Mouse (Mus musculus) myocyte (in vitro differentiated cells): ENCODE data around the gene Terb1. TPM values are rescaled to one million over a fixed set of nuclear protein-coding genes. Genes with fewer than 3 reads are reported as not detected.

Source experiments
- H3K27me3 ChIP-seq: one replicate; pipeline ENCODE4 v1.6.1; 2011; ENCODE audit not compliant: control insufficient read depth, insufficient read depth, insufficient read length
- H3K36me3 ChIP-seq: one replicate; pipeline ENCODE4 v1.6.1; 2011; ENCODE audit not compliant: control insufficient read depth, insufficient read depth
- H3K4me2 ChIP-seq: one replicate; pipeline ENCODE4 v1.6.1; 2011; ENCODE audit warnings: low read depth, control low read depth
- H3K4me3 ChIP-seq: one replicate; pipeline ENCODE4 v1.5.1; 2011; ENCODE audit warnings: mild to moderate bottlenecking, control low read depth, moderate library complexity
- H3K79me2 ChIP-seq: one replicate; pipeline ENCODE4 v1.6.1; 2011; ENCODE audit not compliant: control insufficient read depth, insufficient read depth
- H3ac ChIP-seq: one replicate; pipeline ENCODE4 v1.6.1; 2011; ENCODE audit not compliant: control insufficient read depth, insufficient read length
- CEBPB ChIP-seq: IDR thresholded peaks from 2 replicates; pipeline ENCODE4 v1.6.1; 2011; ENCODE audit warnings: mild to moderate bottlenecking, moderate library complexity; ENCODE audit not compliant: poor library complexity, insufficient read depth, severe bottlenecking
- E2F4 ChIP-seq: IDR thresholded peaks from one replicate; pipeline ENCODE4 v1.6.1; 2011; ENCODE audit warnings: mild to moderate bottlenecking, control low read depth, moderate library complexity; ENCODE audit not compliant: insufficient read depth
- MAX ChIP-seq: IDR thresholded peaks from one replicate; pipeline ENCODE4 v1.6.1; 2011; ENCODE audit warnings: low read depth, mild to moderate bottlenecking, control low read depth
- MYOD1 ChIP-seq, 3 experiments: IDR thresholded peaks; one replicate each; pipeline ENCODE4 v1.6.1; 2011; ENCODE audit warnings: control low read depth in 2 of 3, low read depth in 2 of 3, mild to moderate bottlenecking in 2 of 3, moderate library complexity in 1 of 3; ENCODE audit not compliant: insufficient read length in 2 of 3, control insufficient read depth in 1 of 3
- MYOG ChIP-seq, 3 experiments: IDR thresholded peaks; one replicate each; pipeline ENCODE4 v1.6.1; 2011; ENCODE audit warnings: control low read depth in 2 of 3, low read depth in 2 of 3, mild to moderate bottlenecking in 2 of 3; ENCODE audit not compliant: insufficient read length in 2 of 3, control insufficient read depth in 1 of 3, insufficient read depth in 1 of 3
- POLR2A ChIP-seq: IDR thresholded peaks from one replicate; pipeline ENCODE4 v1.6.1; 2011; ENCODE audit warnings: low read depth, mild to moderate bottlenecking, control low read depth, moderate library complexity; ENCODE audit not compliant: insufficient read length
- POLR2AphosphoS2 ChIP-seq: IDR thresholded peaks from one replicate; pipeline ENCODE4 v1.6.1; 2011; ENCODE audit warnings: low read depth, control low read depth; ENCODE audit not compliant: insufficient read length
- REST ChIP-seq: IDR thresholded peaks from one replicate; pipeline ENCODE4 v1.6.1; 2011; ENCODE audit warnings: mild to moderate bottlenecking, control low read depth, moderate library complexity; ENCODE audit not compliant: insufficient read depth, insufficient read length
- SRF ChIP-seq: IDR thresholded peaks from one replicate; pipeline ENCODE4 v1.6.1; 2011; ENCODE audit warnings: low read depth; ENCODE audit not compliant: control insufficient read depth, insufficient read length
- TCF12 ChIP-seq: IDR thresholded peaks from one replicate; pipeline ENCODE4 v1.6.1; 2011; ENCODE audit warnings: mild to moderate bottlenecking, control low read depth; ENCODE audit not compliant: poor library complexity, insufficient read depth, severe bottlenecking
- TCF3 ChIP-seq: IDR thresholded peaks from one replicate; pipeline ENCODE4 v1.6.1; 2011; ENCODE audit warnings: low read depth, control low read depth; ENCODE audit not compliant: insufficient read length
- USF1 ChIP-seq: IDR thresholded peaks from one replicate; pipeline ENCODE4 v1.6.1; 2011; ENCODE audit warnings: low read depth, mild to moderate bottlenecking, control low read depth, moderate library complexity
- polyA plus RNA-seq: library from polyadenylated mRNA; unstranded; fragments of >200 nt; fragmentation: generic; extraction: Trizol; gene quantifications from one replicate; pipeline ENCODE4 v1.2.1, GENCODE M21; 2012; ENCODE audit warnings: missing spikeins

The Terb1 gene
- polyA plus RNA-seq, 1 experiment = not detected

DNA sequence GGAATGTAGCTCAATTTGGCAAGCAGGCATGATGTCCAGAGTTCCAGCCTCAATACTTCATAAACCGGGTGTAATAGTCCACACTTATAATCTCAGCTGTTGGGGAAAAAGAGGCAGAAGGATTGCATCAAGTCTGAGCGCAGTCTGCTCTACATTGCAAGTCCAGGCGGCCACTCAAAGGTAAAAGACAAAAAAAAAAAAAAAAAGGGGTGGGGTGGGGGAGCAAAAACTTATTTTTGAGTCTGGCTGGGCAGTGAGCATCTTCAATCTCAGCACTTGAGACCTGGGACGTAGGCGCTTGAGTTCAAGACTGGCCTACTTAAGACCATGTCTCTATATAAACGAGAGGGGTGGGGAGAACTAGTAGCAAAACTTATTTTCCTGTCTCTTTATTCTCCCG is 23.8 kb upstream of the Terb1 start:
- Histone ChIP-seq H3K4me3 (peak overlapping the region; percentile 74), H3K4me2 (peak overlapping the region; percentile 85), H3ac (peak overlapping the region; percentile 50), H3K27me3 (no peaks in the 10 kb centered on the region), H3K36me3 (peaks cover 4% of the 10 kb centered on the region), H3K79me2 (peaks cover 29% of the 10 kb centered on the region)
- TF ChIP-seq MYOG (IDR thresholded peaks at IDR 0.05; ENCODE audit: control insufficient read depth in 1 of 3, insufficient read depth in 1 of 3, insufficient read length in 2 of 3, low read depth in 2 of 3) = no peak
- TF ChIP-seq E2F4 = no peak
- TF ChIP-seq TCF3 = no peak
- TF ChIP-seq MYOD1 (IDR thresholded peaks at IDR 0.05; ENCODE audit: control insufficient read depth in 1 of 3, insufficient read length in 2 of 3, low read depth in 2 of 3) = no peak
- TF ChIP-seq TCF12 = no peak
- TF ChIP-seq POLR2AphosphoS2 = no peak
- TF ChIP-seq SRF = no peak
- no peak for TF ChIP-seq CEBPB
- no peak for TF ChIP-seq POLR2A
- TF ChIP-seq MAX = no peak
- TF ChIP-seq REST = no peak
- no peak for TF ChIP-seq USF1

DNA sequence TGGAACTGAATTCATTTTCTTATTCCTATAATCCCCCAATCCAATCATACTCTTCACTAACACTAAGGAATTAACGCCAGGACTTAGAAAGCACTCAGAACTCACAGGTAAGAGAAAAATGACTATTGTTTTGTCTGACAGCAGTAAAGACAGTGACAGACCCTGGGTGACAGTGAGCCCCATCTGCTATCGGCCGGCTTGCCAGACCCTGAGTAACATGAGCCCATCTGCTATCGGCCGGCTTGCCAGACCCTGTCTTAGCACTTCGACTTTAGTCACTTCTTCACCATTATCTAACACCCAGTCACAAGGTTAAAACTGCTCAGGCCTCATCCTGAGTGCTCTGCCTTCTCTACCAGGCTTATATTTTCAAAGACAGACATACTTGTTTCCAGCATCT is 20.0 kb upstream of the Terb1 start:
- Histone ChIP-seq H3K27me3 (no peaks in the 10 kb centered on the region), H3ac (no peak overlapping the region), H3K4me3 (no peak overlapping the region), H3K4me2 (no peak overlapping the region), H3K36me3 (peaks cover 21% of the 10 kb centered on the region), H3K79me2 (peaks cover 29% of the 10 kb centered on the region)
- TF ChIP-seq MYOG (IDR thresholded peaks at IDR 0.05; ENCODE audit: control insufficient read depth in 1 of 3, insufficient read depth in 1 of 3, insufficient read length in 2 of 3, low read depth in 2 of 3) (no peak), REST (no peak), TCF12 (no peak), POLR2AphosphoS2 (no peak), MYOD1 (IDR thresholded peaks at IDR 0.05; ENCODE audit: control insufficient read depth in 1 of 3, insufficient read length in 2 of 3, low read depth in 2 of 3) (no peak), E2F4 (no peak), MAX (no peak), SRF (no peak), CEBPB (no peak), TCF3 (no peak), USF1 (no peak), POLR2A (no peak)

DNA sequence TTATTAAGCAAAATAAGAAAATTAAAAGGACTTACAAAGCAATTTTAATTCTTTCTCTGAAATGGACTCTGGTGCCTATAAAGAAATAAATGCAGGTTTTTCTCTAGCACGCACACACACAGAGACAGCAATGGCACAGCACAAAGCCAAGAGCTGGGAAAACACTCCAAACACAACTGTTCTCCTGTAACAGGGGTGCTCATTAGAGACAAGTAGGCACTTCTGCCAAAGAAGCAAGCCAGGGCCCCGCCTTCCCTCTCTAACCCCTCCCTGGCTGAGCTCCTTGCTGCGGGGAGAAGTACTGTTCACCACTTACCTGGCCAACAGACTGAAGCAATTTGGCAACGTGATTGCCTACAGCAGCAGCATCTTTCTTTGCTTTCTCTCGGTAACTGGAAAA is 8.2 kb upstream of the Terb1 start:
- no peaks in the 10 kb centered on the region for H3K27me3 ChIP-seq
- no peak overlapping the region for H3ac ChIP-seq
- no peak for TF ChIP-seq REST
- TF ChIP-seq MAX = no peak
- TF ChIP-seq MYOG (IDR thresholded peaks at IDR 0.05; ENCODE audit: control insufficient read depth in 1 of 3, insufficient read depth in 1 of 3, insufficient read length in 2 of 3, low read depth in 2 of 3) = no peak
- TF ChIP-seq MYOD1 (IDR thresholded peaks at IDR 0.05; ENCODE audit: control insufficient read depth in 1 of 3, insufficient read length in 2 of 3, low read depth in 2 of 3) = no peak
- no peak for TF ChIP-seq E2F4
- no peak for TF ChIP-seq SRF
- no peak for TF ChIP-seq TCF12
- no peak for TF ChIP-seq POLR2A
- no peak for TF ChIP-seq CEBPB
- no peak for TF ChIP-seq POLR2AphosphoS2
- no peak for TF ChIP-seq USF1
- TF ChIP-seq TCF3 = no peak
- no peak overlapping the region for H3K4me3 ChIP-seq
- H3K79me2 ChIP-seq = no peaks in the 10 kb centered on the region
- H3K4me2 ChIP-seq = no peak overlapping the region
- peaks cover 49% of the 10 kb centered on the region for H3K36me3 ChIP-seq

DNA sequence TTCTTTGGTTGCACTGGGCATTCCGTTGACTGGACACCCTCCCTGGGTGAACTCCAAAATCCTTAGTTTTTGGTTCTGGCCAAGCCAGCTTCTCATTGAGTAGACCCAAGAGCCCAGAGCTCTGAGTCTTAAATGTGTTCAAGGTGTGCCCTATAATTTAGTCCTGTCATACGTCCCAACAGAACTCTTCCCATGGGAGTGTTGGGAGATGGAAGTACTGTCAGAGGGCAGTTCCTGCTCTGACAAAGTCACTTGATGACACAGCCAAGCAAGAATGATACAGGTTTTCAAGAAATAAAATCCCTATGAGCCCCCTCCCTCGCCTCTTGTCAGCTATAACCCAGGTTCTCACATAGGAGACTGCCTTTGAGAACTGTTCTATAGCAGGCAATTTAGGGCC is 424 bp upstream of the Terb1 start:
- Histone ChIP-seq H3K4me2 (no peak overlapping the region), H3K27me3 (no peaks in the 10 kb centered on the region), H3K36me3 (peaks cover 32% of the 10 kb centered on the region), H3K4me3 (no peak overlapping the region), H3ac (no peak overlapping the region), H3K79me2 (no peaks in the 10 kb centered on the region)
- TF ChIP-seq POLR2A (no peak), TCF12 (no peak), POLR2AphosphoS2 (no peak), MAX (no peak), SRF (no peak), CEBPB (no peak), USF1 (no peak), TCF3 (no peak)

DNA sequence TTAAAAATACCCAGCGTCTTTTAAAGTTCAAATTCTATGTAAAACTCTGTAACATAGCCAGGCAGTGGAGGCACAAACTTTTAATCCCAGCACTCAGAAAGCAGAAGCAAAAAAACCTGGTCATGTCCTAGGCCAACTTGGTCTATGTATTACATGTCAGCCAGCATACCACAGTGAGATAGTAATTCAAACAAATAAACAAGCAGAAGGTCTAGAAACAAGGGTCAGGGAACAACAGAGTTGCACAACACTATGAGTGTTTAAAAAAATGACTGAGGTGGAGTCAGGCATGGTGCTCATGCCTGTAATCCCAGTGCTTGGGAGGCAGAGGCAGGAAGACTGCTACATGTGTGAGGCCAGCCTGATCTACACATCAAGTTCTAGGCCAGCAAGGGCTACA is 30.6 kb downstream of the Terb1 start:
- Histone ChIP-seq H3K36me3 (no peaks in the 10 kb centered on the region), H3ac (no peak overlapping the region), H3K4me3 (no peak overlapping the region), H3K79me2 (no peaks in the 10 kb centered on the region), H3K4me2 (no peak overlapping the region), H3K27me3 (no peaks in the 10 kb centered on the region)
- TF ChIP-seq TCF12 = no peak
- TF ChIP-seq POLR2A = no peak
- no peak for TF ChIP-seq CEBPB
